Mouse (Mus musculus) liver, embryonic 14.5 days (tissue): Measurements from ENCODE around the gene Taldo1.

Experiments
- CTCF ChIP-seq: IDR thresholded peaks from 2 replicates; pipeline ENCODE4 v1.5.1; 2016; ENCODE audit warnings: antibody characterized with exemption, low read depth, control low read depth
- EP300 ChIP-seq: IDR thresholded peaks from 2 replicates; pipeline ENCODE4 v1.6.1; 2016; ENCODE audit warnings: antibody characterized with exemption, low read depth

- TF ChIP-seq CTCF (no peak), EP300 (no peak)
Measured at GRCm38 (mm10) chr7:141423811-141424210, 31.8 kb downstream of the Taldo1 start.
